Mouse (Mus musculus) liver, adult 2 months (tissue): ENCODE results near the gene Sobp. TPM values are rescaled to one million over a fixed set of nuclear protein-coding genes. Genes with fewer than 3 reads are reported as not detected.
A peak's percentile ranks its signal among the peaks of the same experiment; 100 is the strongest.

ENCODE experiments used
- DNase-seq: peaks from one replicate; pipeline ENCODE4 v3.0.0-alpha.2; 2011; ENCODE audit warnings: low read depth, low spot score; ENCODE audit errors: extremely low read depth
- H3K27ac ChIP-seq: fragments of 200-500 bp; replicated peaks from 2 replicates; pipeline ENCODE4 v1.5.1; 2012; ENCODE audit warnings: low read depth, mild to moderate bottlenecking, control low read depth, inconsistent platforms, low read length; ENCODE audit not compliant: insufficient read depth
- H3K27me3 ChIP-seq: fragments of 200-500 bp; 2 replicates; pipeline ENCODE4 v1.6.1; 2012; ENCODE audit warnings: mild to moderate bottlenecking, moderate library complexity, low read length, inconsistent platforms; ENCODE audit not compliant: control insufficient read depth, insufficient read depth
- H3K36me3 ChIP-seq: fragments of 200-500 bp; 2 replicates; pipeline ENCODE4 v1.6.1; 2012; ENCODE audit warnings: low read length, inconsistent platforms; ENCODE audit not compliant: control insufficient read depth, insufficient read depth
- H3K4me1 ChIP-seq: fragments of 200-500 bp; 2 replicates; pipeline ENCODE4 v1.6.1; 2011; ENCODE audit warnings: low read length; ENCODE audit not compliant: control insufficient read depth, insufficient read depth
- H3K4me3 ChIP-seq: fragments of 200-500 bp; 2 replicates; pipeline ENCODE4 v1.5.1; 2011; ENCODE audit warnings: low read depth, mild to moderate bottlenecking, control low read depth, low read length, moderate library complexity; ENCODE audit not compliant: insufficient read depth
- H3K79me2 ChIP-seq: fragments of 200-500 bp; 2 replicates; pipeline ENCODE4 v1.6.1; 2012; ENCODE audit warnings: inconsistent platforms, mild to moderate bottlenecking, low read length, moderate library complexity; ENCODE audit not compliant: control insufficient read depth, insufficient read depth
- H3K9ac ChIP-seq: fragments of 200-500 bp; 2 replicates; pipeline ENCODE4 v1.6.1; 2012; ENCODE audit warnings: low read depth, mild to moderate bottlenecking, control low read depth, inconsistent platforms, low read length
- CTCF ChIP-seq: fragments of 200-500 bp; IDR thresholded peaks from 2 replicates; pipeline ENCODE4 v1.5.1; 2011; ENCODE audit warnings: low read depth, low read length, control low read depth
- POLR2A ChIP-seq: fragments of 200-500 bp; IDR thresholded peaks from 2 replicates; pipeline ENCODE4 v1.6.1; 2011; ENCODE audit warnings: low read length, control low read depth; ENCODE audit not compliant: insufficient read depth; ENCODE audit errors: extremely low read depth
- WGBS: fragments of 180-500 bp; shearing (Covaris S2); methylation state at CpG from one replicate; pipeline ENCODE4 v1.1.7; 2018; 5-methylcytosine and 5-hydroxymethylcytosine counted together
- polyA plus RNA-seq: library from polyadenylated mRNA; depleted of rRNA; stranded (reverse); fragments of >200 nt; gene quantifications from 2 replicates; pipeline ENCODE4 v1.2.3, GENCODE M21; 2012
- total RNA-seq: library from RNA; depleted of rRNA; stranded (reverse); fragments of >200 nt; gene quantifications from 2 replicates; pipeline ENCODE4 v1.2.3, GENCODE M21; 2014

The Sobp gene
- total and polyA plus RNA-seq, 2 experiments, result 0.01 TPM; not detected in 1

DNA sequence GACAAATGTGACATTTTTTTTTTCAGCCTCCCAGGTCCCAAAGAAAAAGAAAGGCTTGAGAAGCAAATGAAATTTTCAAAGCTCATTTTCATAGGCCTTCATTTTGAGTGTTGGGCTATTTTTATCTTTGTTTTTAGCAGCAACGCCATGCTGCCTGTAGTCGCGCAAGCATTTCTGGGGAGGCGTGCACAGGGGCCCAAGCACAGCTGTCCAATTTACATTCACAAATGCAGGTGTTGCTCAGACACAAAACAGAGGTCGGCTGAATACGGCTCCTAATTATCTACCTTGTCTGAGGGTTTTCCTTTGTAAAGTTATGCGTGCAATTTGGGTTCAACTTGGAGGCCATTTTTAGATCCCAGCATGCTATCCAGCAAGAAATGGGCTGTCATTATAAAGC is 49.8 kb downstream of the Sobp start:
- Histone ChIP-seq H3K27me3 (no peaks in the 10 kb centered on the region), H3K4me1 (no peaks in the 10 kb centered on the region), H3K27ac (no peak overlapping the region), H3K36me3 (no peaks in the 10 kb centered on the region), H3K4me3 (no peak overlapping the region), H3K79me2 (no peaks in the 10 kb centered on the region), H3K9ac (no peak overlapping the region)
- WGBS, result 90% methylated on average over 7 of the region's 7 CpGs
- no peak for TF ChIP-seq CTCF
- TF ChIP-seq POLR2A, result no peak
- no peak for DNase-seq

DNA sequence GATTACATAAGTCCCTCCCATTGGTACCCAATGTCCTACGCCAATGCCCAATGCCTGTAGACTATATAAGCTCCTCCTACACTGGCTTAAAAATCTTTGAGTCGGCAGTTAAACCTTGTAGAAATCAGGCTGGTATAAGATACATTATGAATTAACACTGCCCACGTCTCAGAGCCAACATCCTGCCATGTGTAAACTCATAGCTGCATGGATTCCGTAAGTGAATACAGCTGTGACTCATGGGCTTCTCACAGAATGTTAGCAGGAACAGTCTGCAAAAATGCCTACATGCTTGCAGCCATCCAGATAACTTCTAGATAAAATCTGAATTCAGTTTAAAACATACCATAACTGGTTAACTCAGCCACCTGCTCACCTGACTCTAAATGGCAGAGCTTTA is 50.2 kb downstream of the Sobp start:
- TF ChIP-seq POLR2A (no peak), CTCF (no peak)
- Histone ChIP-seq H3K36me3 (no peaks in the 10 kb centered on the region), H3K4me1 (no peaks in the 10 kb centered on the region), H3K27ac (no peak overlapping the region), H3K9ac (no peak overlapping the region), H3K27me3 (no peaks in the 10 kb centered on the region), H3K4me3 (no peak overlapping the region), H3K79me2 (no peaks in the 10 kb centered on the region)
- WGBS, result 93% methylated on average over 4 of the region's 4 CpGs
- no peak for DNase-seq

DNA sequence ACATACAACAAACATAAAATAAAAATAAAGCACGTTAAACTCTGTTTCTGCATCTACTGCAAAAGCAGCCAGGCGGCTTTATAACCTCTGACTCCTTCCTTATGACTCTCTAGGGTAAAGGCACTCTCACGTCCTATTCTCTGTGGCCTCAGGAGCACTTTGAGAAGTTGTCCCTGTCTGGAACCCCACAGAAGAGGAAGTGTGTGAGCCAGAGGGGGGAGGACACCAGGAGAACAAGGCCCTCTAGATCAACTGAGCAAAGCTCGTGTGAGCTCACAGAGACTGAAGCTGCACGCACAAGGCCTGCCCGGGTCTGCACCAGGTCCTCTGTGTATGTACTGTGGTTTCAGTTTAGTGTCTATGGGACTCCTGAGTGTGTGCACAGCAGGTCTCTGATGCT is 50.9 kb downstream of the Sobp start:
- DNase-seq, result peak; percentile 12
- Histone ChIP-seq H3K4me3 (no peak overlapping the region), H3K27ac (no peak overlapping the region), H3K9ac (no peak overlapping the region), H3K4me1 (no peaks in the 10 kb centered on the region), H3K79me2 (no peaks in the 10 kb centered on the region), H3K36me3 (no peaks in the 10 kb centered on the region), H3K27me3 (no peaks in the 10 kb centered on the region)
- TF ChIP-seq POLR2A, result no peak
- 80% methylated on average over 6 of the region's 6 CpGs for WGBS

DNA sequence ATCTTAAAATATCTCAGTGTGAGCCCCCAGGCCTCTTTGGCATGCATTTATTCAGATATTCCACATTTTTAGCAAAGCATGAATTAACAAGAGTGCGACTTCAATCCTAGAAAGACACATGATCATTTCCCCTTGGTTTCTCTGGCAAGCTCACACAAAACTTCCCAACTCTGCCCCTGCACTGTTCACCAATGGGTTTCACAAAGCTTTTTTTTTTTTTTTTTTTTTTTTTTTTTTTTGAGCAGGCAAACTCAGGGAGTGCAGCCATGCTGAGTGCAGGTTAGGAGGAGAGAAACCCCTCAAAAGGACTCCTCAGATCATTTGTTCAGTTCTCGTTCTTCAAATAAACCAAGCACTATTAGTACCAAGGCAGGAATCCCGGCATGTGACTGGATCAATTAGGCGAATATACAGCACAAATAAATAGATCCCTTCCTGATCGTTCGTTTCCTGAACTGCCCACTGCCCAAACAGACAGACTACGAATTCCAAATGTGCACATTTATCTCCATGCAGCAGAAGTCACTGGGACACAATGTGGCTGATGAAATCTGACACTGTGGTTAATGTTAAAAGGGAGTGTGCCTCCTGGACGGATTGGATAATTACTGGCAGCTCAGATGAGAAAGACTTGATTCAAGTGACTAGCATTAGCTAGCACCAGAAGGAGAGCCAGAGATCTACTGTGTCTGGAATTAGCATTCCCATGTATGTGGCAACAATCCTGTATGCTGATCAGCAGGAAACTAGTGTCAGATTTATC is 53.5 kb downstream of the Sobp start:
- no peak overlapping the region for H3K27ac ChIP-seq
- no peaks in the 10 kb centered on the region for H3K79me2 ChIP-seq
- H3K4me3 ChIP-seq, result no peak overlapping the region
- no peaks in the 10 kb centered on the region for H3K4me1 ChIP-seq
- DNase-seq, result no peak
- no peaks in the 10 kb centered on the region for H3K36me3 ChIP-seq
- H3K27me3 ChIP-seq, result no peaks in the 10 kb centered on the region
- H3K9ac ChIP-seq, result no peak overlapping the region
- 39% methylated on average over 8 of the region's 8 CpGs for WGBS
- no peak for TF ChIP-seq CTCF
- no peak for TF ChIP-seq POLR2A

DNA sequence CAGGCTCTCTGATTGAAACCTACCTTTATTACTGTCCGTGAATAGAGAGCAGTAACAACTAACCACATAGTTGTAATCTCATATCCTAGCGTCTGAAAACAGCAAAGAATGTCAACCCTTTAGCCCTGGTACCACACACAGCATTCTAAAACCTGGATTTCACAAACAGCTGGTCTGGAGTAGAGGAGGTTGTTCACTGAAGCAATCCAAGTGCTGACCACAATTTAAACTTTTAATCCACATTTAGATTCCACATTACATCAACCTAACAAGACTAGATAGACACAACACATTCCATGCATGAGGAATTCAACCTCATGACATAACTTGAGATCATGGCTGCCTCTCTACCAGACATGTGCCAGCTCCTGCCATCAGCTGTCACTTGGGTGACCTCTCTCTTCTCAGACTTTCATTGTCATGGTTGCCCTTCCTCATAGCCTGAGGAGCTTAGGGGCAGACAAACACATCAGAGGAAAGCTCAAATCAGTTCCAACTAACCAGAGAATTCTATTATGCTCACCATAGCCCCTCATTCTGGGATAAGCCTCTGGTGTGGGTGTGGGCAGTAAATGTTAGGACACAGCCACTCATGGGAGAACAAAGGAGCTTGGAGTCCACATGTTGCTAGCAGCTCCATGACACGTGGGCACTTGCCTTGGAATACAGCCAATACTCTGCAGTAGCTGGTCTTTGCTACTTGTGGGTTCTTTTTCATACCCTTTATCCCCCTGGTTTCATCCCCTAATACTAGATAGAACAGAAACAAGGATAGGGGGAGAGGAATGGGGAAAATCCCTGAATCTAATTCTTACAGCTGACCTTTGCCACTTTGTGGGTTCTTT is 58.0 kb downstream of the Sobp start:
- Histone ChIP-seq H3K27ac (no peak overlapping the region), H3K9ac (no peak overlapping the region), H3K36me3 (no peaks in the 10 kb centered on the region), H3K4me3 (no peak overlapping the region), H3K4me1 (no peaks in the 10 kb centered on the region), H3K79me2 (no peaks in the 10 kb centered on the region), H3K27me3 (no peaks in the 10 kb centered on the region)
- no peak for DNase-seq
- WGBS, result 66% methylated on average over 3 of the region's 3 CpGs
- no peak for TF ChIP-seq CTCF

DNA sequence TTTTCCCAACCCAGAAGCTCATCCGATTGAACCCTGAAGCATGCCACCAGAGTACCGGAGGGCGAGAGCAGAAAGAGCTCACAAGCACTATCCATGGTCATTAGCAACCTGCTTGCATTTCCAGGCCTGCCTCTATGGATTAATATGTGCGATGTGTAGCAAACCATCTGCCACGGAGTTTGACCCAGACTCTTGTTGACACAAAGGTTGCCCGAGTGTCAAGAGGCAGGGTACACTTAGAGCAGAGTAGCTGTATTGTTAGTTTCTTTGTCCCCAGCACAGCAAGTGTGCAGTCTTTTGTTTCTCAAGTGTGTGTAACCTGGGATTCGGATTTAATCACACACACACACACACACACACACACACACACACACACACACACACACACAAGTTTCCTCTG is 62.0 kb downstream of the Sobp start:
- Histone ChIP-seq H3K36me3 (no peaks in the 10 kb centered on the region), H3K9ac (no peak overlapping the region), H3K4me1 (no peaks in the 10 kb centered on the region), H3K79me2 (no peaks in the 10 kb centered on the region), H3K27ac (no peak overlapping the region), H3K27me3 (no peaks in the 10 kb centered on the region), H3K4me3 (no peak overlapping the region)
- WGBS, result 51% methylated on average over 7 of the region's 7 CpGs
- no peak for DNase-seq
- no peak for TF ChIP-seq CTCF
- no peak for TF ChIP-seq POLR2A
